Mouse (Mus musculus) MEL (cell line): ENCODE measurements around the gene Ugt1a2. TPM values are rescaled to one million over a fixed set of nuclear protein-coding genes. Genes with fewer than 3 reads are reported as not detected.
"Not testable (repeated sequence)": the region's sequence is repeated elsewhere in the genome, so short reads cannot be mapped to it uniquely, and the experiment has no call there.

Experiments used
- DNase-seq: peaks from one replicate; pipeline ENCODE4 v3.0.0; 2011; ENCODE audit warnings: low read depth, low spot score
- H3K27ac ChIP-seq: 2 replicates; pipeline ENCODE4 v1.5.1; 2012; ENCODE audit warnings: low read depth, mild to moderate bottlenecking, control low read depth, low read length, moderate library complexity; ENCODE audit not compliant: control insufficient read depth
- H3K27me3 ChIP-seq, 2 experiments: fragments of 150-350 bp in 1 of 2; sonication (generic) in 1 of 2; 2 replicates each; pipeline ENCODE4 v1.6.1; 2012; ENCODE audit warnings: low read length in 2 of 2, mild to moderate bottlenecking in 2 of 2, improper control_type of control experiment in 1 of 2, moderate library complexity in 1 of 2; ENCODE audit not compliant: insufficient read depth in 2 of 2, control insufficient read depth in 1 of 2
- H3K36me3 ChIP-seq, 2 experiments: 2 replicates each; pipeline ENCODE4 v1.6.1; 2012 to 2014; ENCODE audit warnings: low read length in 2 of 2, improper control_type of control experiment in 1 of 2, inconsistent platforms in 1 of 2, mild to moderate bottlenecking in 1 of 2; ENCODE audit not compliant: insufficient read depth in 2 of 2, control insufficient read depth in 1 of 2
- H3K4me1 ChIP-seq, 2 experiments: fragments of 150-350 bp in 1 of 2; sonication (generic) in 1 of 2; 2 replicates each; pipeline ENCODE4 v1.6.1; 2012; ENCODE audit warnings: low read length in 2 of 2, improper control_type of control experiment in 1 of 2, mild to moderate bottlenecking in 1 of 2; ENCODE audit not compliant: insufficient read depth in 2 of 2, control insufficient read depth in 1 of 2
- H3K4me3 ChIP-seq, 2 experiments: fragments of 150-350 bp in 1 of 2; sonication (generic) in 1 of 2; 2 replicates each; pipeline ENCODE4 v1.5.1; 2012; ENCODE audit warnings: low read depth in 2 of 2, low read length in 2 of 2, mild to moderate bottlenecking in 2 of 2, moderate library complexity in 2 of 2, control low read depth in 1 of 2, improper control_type of control experiment in 1 of 2; ENCODE audit not compliant: control insufficient read depth in 1 of 2, insufficient read depth in 1 of 2
- H3K79me2 ChIP-seq: 2 replicates; pipeline ENCODE4 v1.6.1; 2012; ENCODE audit warnings: mild to moderate bottlenecking, low read length, moderate library complexity; ENCODE audit not compliant: control insufficient read depth, poor library complexity, insufficient read depth
- H3K9ac ChIP-seq: 2 replicates; pipeline ENCODE4 v1.6.1; 2012; ENCODE audit warnings: low read depth, mild to moderate bottlenecking, control low read depth, low read length, moderate library complexity; ENCODE audit not compliant: control insufficient read depth, poor library complexity, severe bottlenecking
- H3K9me3 ChIP-seq: fragments of 150-350 bp; sonication (generic); replicated peaks from 2 replicates; pipeline ENCODE4 v1.6.1; 2012; ENCODE audit warnings: mild to moderate bottlenecking, low read length, improper control_type of control experiment, moderate library complexity; ENCODE audit not compliant: insufficient read depth
- E2F4 ChIP-seq: IDR thresholded peaks from 2 replicates; pipeline ENCODE4 v1.6.1; 2011; ENCODE audit warnings: low read depth, low read length, improper control_type of control experiment, borderline replicate concordance
- ELF1 ChIP-seq: IDR thresholded peaks from 2 replicates; pipeline ENCODE4 v1.6.1; 2014; ENCODE audit warnings: low read depth, mild to moderate bottlenecking, inconsistent platforms, low read length, improper control_type of control experiment, moderate library complexity
- EP300 ChIP-seq, 2 experiments: IDR thresholded peaks; 2 replicates each; pipeline ENCODE4 v1.6.1; 2011; ENCODE audit warnings: improper control_type of control experiment in 2 of 2, low read length in 2 of 2, low read depth in 1 of 2, mild to moderate bottlenecking in 1 of 2
- HCFC1 ChIP-seq: IDR thresholded peaks from 2 replicates; pipeline ENCODE4 v1.6.1; 2012; ENCODE audit warnings: low read depth, mild to moderate bottlenecking, inconsistent platforms, low read length, improper control_type of control experiment, moderate library complexity
- MAX ChIP-seq: IDR thresholded peaks from 2 replicates; pipeline ENCODE4 v1.6.1; 2011; ENCODE audit warnings: low read length, improper control_type of control experiment
- MAZ ChIP-seq: IDR thresholded peaks from 2 replicates; pipeline ENCODE4 v1.6.1; 2012; ENCODE audit warnings: low read depth, mild to moderate bottlenecking, inconsistent platforms, low read length, improper control_type of control experiment
- MEF2A ChIP-seq: IDR thresholded peaks from 2 replicates; pipeline ENCODE4 v1.6.1; 2014; ENCODE audit warnings: low read depth, mild to moderate bottlenecking, inconsistent platforms, low read length, improper control_type of control experiment; ENCODE audit not compliant: poor library complexity, insufficient replicate concordance, severe bottlenecking; ENCODE audit errors: extremely low read depth
- POLR2A ChIP-seq, 2 experiments: IDR thresholded peaks; 2 replicates each; pipeline ENCODE4 v1.6.1; 2011 to 2012; ENCODE audit warnings: low read length in 2 of 2, mild to moderate bottlenecking in 2 of 2, control low read depth in 1 of 2, improper control_type of control experiment in 1 of 2, low read depth in 1 of 2, moderate library complexity in 1 of 2; ENCODE audit not compliant: control insufficient read depth in 1 of 2, insufficient read depth in 1 of 2, poor library complexity in 1 of 2
- POLR2AphosphoS2 ChIP-seq: IDR thresholded peaks from 2 replicates; pipeline ENCODE4 v1.6.1; 2011; ENCODE audit warnings: low read length, improper control_type of control experiment
- ZNF384 ChIP-seq: IDR thresholded peaks from 2 replicates; pipeline ENCODE4 v1.6.1; 2012; ENCODE audit warnings: low read depth, mild to moderate bottlenecking, inconsistent platforms, low read length, improper control_type of control experiment
- polyA plus RNA-seq, 2 experiments: library from polyadenylated mRNA; stranded (reverse) in 1 of 2; unstranded in 1 of 2; fragments of >175 nt in 1 of 2; fragments of >200 nt in 1 of 2; gene quantifications; 2 replicates each; pipeline versions ENCODE4 v1.2.1 to v1.2.4; 2012; ENCODE audit warnings: low replicate concordance in 2 of 2, low read depth in 1 of 2; ENCODE audit not compliant: insufficient read length in 2 of 2, insufficient read depth in 1 of 2, missing spikeins in 1 of 2
- total RNA-seq: library from RNA; depleted of rRNA; stranded (reverse); fragments of 300-350 nt; gene quantifications from 2 replicates; pipeline ENCODE4 v1.2.3, GENCODE M21; 2012

Ugt1a2 gene
- total and polyA plus RNA-seq, 3 experiments = not detected

DNA sequence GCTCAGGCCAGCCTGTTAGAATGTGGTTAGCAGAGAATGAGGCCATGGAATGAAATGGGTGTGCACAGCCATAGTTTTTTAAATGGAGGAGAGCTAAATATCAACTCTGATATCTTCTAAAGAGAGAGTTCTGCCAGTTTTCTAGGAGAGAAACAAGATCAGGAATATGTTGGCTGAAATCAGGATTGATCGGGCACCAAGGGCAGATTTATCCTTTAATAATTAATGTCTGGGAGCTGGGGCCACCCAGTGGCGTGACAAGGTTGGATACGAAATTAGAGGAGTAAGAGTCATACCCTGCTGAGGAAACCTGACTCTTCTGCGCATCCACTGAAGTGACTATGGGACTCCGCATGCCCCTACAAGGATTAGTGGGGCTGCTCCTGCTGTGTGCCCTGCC lies 34.7 kb upstream of the Ugt1a2 start, which contains the start of gene Ugt1a5:
Gene Ugt1a5 (plus strand): TSS at position 302 of the 400 bp plus-strand sequence.
- no peak for DNase-seq
- H3K9me3 ChIP-seq = no peaks in the 10 kb centered on the region
- no peak within 1 kb of the TSS for H3K27ac ChIP-seq
- H3K4me3 ChIP-seq = no peak within 1 kb of the TSS
- no peaks in the 10 kb centered on the region for H3K79me2 ChIP-seq
- TF ChIP-seq MEF2A (no peak), HCFC1 (no peak)
- TF ChIP-seq, all 39 proteins: peak for 0
- Histone ChIP-seq H3K36me3 (no peaks in the 10 kb centered on the region), H3K27me3 (no peaks in the 10 kb centered on the region), H3K4me1 (no peaks in the 10 kb centered on the region), H3K9ac (no peak within 1 kb of the TSS)

- DNase-seq, H3K36me3 ChIP-seq, H3K27me3 ChIP-seq, H3K79me2 ChIP-seq, H3K4me1 ChIP-seq, H3K27ac ChIP-seq, H3K9ac ChIP-seq, H3K4me3 ChIP-seq, H3K9me3 ChIP-seq: not testable (repeated sequence)
These were observed 28.2 kb upstream of the Ugt1a2 start for GRCm38 (mm10) chr1:88172190-88172589.

GRCm38 (mm10) chr1:88179657-88180056 lies 20.7 kb upstream of the Ugt1a2 start:
- no peaks in the 10 kb centered on the region for H3K36me3 ChIP-seq
- H3K27ac ChIP-seq = no peak overlapping the region
- DNase-seq = no peak
- no peak for TF ChIP-seq MAZ
- no peak for TF ChIP-seq E2F4
- TF ChIP-seq POLR2A (IDR thresholded peaks at IDR 0.05; ENCODE audit: control insufficient read depth in 1 of 2, insufficient read depth in 1 of 2, low read depth in 1 of 2, low read length in 2 of 2, poor library complexity in 1 of 2) = no peak
- TF ChIP-seq MAX = no peak
- no peak for TF ChIP-seq POLR2AphosphoS2
- no peak for TF ChIP-seq HCFC1
- TF ChIP-seq ZNF384 = no peak
- no peak for TF ChIP-seq EP300 (IDR thresholded peaks at IDR 0.05; ENCODE audit: low read depth in 1 of 2, low read length in 2 of 2)
- TF ChIP-seq ELF1 = no peak
- TF ChIP-seq, all 39 proteins: peak for 0
- Histone ChIP-seq H3K4me1 (no peaks in the 10 kb centered on the region), H3K79me2 (no peaks in the 10 kb centered on the region), H3K4me3 (no peak overlapping the region), H3K9ac (no peak overlapping the region), H3K9me3 (no peaks in the 10 kb centered on the region), H3K27me3 (no peaks in the 10 kb centered on the region; a peak in 1 of 4 replicates)
